Mouse (Mus musculus): ENCODE data around the gene Polk.

Gene Polk

DNA sequence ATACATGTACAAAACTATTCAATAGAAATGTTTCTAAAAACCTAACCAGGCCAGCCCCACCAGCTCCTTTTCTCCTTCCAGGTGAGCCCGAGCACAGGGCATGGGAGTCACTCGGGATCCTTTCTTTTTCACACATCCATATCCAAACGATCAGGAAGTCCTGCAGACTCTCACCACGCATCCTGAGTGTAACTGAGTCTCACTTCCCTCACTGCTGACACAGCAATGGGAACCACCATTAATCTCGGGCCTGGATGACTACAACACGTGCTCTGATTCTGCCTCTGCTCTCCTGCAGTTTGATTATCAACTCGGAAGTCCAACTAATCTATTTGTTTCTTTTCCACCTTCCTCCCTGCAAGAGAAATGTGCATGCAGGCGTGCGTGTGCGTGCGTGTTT is 14.5 kb downstream of the Polk start:
- no peak for DNase-seq

DNA sequence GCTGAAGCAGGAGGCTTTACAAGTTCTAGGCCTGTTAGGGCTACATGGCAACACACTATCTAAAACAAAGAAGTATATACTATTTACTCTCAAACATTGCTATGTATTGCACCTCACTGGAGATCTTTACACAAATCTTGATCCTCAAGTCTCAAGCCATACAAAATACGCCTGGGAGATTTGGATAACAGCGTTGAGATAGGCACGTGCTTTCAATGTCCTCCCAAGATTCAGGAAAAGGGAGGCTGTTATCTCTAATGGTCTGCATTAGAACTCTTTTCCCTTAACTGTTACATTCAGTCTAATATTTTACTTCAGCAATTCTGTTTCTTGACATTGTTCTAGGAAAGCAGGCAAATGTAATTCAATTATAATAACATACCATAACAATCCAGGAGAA is 15.4 kb downstream of the Polk start:
- no peak for DNase-seq

DNA sequence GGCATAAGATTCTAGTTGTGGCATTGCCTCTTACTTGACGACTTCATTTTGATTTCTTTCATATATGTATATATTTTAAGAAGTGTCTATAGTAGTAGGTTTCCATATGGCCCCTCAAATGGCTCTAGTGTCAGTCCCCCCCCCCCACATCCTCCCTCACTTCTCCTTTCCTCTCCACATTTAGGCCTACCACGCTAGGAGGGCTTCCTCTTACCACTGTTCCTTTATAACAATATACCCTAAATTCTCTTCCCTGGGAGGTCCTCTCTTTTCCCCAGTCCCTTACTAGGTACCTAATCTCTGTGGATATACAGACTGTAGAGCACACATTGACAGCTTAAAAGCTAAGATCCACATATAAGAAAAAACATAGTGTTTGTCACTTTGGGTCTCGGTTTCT is 21.1 kb downstream of the Polk start:
- DNase-seq: no peak

DNA sequence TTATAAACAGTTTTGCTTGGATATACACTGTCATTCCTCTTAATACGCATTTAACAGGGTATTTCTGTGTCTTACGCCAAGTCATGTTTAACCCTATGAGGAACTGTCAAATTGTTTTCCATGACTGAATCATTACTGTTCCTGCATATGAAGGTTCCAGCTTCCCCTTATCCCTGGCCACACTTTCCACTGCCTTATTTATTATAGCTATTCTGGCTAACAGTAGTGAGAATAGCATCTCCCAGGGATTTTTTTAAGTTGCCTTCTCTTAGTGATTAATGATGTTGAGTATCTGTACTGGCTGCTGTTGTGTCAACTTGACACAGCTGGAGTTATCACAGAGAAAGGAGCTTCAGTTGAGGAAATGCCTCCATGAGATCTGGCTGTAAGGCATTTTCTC is 25.0 kb downstream of the Polk start:
- no peak for DNase-seq

DNA sequence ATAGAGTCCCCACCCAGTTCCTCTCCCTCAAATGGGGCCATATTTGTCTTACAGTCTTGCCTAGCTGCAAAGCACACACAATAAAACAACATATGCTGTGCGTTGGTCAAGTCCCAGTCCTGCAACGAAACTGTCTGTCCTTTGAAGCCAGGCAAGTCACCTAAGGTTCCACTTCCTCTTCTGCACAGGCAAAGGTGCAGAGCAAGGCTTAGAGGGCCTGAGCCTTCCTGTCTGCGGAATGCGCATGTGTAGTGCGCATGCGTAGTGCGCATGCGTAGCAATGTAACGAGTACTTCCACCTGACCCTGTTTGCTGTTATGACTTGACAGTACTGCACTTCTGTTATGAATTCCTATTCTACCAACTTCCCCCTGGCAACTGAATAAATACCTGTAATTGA is 26.1 kb downstream of the Polk start:
- DNase-seq: no peak

DNA sequence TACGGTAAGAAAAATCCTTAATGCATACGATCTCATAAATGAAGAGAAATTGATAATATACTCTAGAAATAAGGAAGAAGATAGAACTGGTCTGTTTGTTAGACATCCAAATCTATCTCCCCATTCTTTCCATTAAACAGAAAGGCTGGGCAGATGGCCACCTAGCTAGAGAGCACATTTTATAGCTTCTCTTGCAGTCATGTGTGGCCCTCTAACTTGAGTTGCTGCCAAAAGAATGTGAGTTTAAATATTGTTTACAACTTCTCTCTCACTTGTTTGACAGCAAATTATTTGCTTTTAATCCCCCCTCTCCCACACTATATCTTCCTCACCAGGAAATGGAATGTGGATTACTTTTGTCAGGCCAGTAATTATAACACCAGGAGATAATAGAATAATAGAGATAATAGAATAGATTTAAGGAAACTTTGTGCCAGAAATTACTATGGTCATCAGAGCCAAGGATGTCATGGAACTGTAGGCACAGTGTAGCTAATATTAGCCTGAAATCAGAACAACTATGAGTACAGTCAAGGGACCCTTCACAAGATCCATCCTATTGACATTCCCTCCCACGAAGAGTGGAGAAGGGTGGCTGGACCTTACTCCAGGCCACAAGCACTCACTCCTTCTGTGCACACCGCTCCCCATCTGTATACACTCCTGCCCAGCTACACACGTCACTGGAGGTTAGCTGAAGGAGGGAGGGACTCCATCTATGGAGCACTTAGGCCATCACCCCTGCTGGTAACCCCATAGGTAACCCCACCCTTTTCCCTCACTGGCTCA is 28.0 kb downstream of the Polk start:
- DNase-seq: no peak

DNA sequence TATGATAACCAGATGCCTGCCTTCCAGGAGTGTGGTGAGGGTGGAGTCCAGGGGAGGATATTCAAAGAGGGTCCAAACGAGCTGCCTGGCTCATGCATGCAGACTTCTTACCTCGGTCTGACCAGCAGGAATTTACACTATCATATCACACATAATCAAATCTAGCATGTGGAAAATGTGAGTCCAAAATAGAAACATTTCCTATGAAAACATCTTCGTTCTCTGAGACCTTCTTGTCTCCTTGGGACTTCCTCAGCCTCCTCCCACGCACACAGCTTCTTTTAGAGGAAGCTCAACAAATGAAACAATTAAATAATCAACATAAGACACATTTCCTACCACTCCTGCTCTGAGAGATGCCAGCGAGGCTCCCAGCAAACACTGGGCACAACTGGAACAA is 30.5 kb downstream of the Polk start:
- DNase-seq: no peak

DNA sequence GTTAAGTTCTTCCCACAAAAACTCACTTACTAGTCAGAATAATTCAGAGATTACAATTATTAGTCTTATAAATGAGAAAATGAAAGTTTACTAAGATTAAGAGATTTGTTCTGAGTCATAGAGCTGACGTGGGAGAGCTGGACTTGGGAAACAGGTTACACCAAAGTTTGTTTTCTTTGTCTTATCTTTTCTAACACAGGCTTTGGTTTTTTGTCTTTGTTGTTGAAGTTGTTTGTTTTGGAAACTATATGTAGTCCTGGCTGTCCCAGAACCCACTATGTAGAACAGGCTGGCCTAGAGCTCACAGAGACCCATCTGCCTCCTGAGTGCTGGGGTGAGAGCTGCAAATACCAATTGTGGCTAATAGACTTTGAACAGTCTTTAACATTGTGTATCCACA is 31.1 kb downstream of the Polk start:
- DNase-seq: no peak

DNA sequence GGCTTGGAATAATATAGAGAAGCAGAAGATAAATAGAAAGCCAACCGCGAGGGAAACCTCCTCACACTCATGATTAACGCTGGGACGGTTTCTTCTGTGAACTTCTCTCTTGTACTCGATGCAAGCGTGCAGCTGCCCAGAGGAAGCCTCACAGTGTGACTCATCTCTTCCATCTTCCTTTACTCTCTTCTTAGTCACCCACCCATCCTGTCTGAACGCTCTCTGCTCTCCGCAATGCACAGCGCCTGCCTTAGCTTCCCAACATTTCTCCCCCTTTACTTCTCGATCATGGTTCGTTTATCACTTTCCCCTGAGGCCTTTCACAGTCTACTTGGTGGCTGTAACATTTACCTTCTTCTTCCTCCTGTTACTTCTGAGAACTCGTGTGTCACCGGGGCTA is 31.7 kb downstream of the Polk start:
- DNase-seq: no peak

DNA sequence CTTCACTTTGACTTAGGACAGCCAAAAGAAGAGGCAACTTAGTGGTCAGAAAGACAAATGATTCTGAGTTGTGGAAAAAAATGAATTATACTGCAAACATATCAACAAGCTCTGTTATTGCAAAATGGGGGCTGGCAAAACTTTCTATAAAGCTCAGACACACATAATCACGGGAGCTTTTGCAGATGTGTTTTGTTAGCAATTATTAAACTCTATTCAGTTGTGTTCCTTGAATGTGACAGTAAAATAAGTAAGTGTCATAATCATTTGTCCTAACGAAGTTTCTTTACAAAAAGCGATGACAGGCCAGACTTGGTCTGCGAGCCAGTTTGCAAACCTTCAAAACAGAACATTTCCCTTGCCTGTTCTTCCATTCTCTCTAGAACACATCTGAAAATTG is 34.8 kb downstream of the Polk start:
- DNase-seq: no peak

DNA sequence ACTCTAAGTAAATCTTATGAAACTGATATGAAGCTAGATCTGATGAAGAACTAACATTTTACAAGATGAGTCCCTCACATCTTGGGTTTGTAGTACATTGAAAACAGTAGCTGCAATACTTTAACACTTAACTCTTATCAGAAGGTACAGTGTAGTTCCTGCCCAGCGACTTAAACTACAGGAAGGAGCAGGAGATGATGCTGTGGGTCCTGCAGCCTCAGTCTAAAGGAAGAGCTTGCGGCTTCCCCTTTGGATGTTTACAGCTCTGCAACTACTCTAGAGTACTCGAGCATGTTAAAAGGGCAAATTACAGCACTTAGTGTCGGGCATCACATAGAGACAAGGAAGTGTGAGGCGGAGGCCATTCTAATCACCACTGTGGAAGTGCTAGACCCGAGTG is 36.1 kb downstream of the Polk start:
- DNase-seq: no peak

DNA sequence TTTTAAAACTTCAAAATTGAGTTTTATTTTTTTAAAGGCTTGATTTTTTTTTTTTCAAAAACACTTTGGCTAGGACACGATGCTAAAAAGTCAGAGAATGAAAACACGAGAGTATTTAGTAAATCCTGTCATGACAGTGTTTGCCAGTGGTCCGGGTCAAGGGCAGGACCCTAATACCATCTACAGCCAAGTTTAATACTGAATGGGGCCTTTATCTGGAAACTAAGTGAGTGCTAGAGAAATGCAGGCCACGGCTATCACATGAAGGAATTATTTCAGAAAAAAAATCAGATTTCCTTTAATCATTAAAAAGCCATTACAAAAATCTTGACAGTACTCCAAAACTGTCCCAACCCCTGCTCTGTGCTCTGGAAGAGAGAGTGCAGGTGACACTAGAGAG is 36.7 kb downstream of the Polk start:
- no peak for DNase-seq

DNA sequence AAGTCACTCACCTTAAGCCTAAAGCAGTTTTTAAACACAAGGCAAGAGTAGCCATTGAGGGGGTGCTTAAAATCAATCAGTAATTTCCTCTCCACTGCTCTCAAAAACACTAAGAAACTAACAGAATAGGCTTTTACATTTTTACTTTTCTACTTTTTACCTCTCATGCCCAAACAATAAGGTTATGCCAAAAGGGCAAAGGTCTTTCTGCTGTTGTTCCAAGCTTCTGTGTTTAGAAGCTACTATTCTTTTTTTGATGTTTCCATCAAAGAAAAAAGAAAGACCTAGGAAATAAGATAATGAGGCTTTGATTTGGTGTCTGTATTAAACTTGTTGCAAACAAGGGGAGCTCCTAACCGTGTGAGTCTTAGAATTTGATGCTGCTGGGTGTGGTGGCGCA is 42.5 kb downstream of the Polk start:
- no peak for DNase-seq

DNA sequence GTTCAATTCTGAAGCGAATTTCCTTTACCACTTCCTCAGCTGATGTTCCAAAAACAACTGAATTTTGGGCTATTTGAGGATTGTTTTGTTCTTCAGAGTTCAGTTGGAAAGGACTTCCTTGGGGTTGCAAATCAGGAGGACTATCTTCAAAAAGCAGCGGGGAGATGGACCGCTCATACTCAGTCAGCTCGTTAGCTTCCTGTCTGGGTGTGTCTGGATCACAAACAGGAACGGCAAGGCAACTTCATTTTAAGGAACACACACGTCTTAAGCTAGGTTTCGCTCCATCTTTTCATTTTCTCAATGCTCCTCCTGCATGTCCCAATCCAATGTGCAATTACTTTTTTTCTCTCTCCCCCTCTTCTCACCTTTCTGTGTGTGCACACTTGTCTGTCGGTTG is 45.7 kb downstream of the Polk start:
- DNase-seq: no peak

DNA sequence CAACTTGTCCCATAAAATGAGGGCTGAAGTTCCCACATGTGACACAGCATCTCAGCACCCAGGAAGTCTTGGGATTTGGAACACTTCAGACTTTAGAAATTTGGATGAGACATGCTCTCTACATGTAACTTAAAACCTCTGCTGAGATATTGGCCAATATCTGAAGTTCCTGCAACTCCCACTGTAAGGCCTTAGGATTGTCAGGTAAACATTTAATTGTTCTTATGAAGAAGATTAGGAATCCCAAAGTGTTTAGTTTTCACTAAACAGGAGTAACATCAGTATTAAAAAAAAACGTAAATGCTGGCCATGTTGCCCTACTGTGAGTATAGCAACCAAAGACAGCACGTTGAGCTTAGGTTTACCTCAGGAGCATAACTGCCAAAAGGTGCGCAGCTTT is 51.9 kb downstream of the Polk start, which contains the start of gene Gm17622:
Gene Gm17622 (plus strand): TSS at position 301 of the 400 bp plus-strand sequence.
- DNase-seq: no peak

DNA sequence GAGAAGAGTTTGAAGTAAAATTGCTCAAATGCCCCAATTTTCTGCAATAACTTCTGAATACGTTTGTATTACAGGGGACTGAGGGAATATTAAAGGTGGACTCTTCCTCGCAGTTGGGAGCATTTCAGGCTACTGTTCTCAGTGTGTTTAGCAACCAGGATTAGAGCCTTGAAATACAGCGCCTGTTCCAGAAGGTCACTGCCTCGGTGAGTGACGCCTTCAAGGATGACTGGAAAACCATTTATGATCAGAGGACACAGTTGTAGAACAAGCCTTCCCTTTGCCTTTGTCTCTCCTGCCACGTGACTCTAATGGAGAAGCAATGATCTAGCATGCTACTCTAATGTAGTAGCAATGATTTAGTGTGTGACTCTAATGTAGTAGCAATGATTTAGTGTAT is 54.4 kb downstream of the Polk start:
- DNase-seq: no peak

DNA sequence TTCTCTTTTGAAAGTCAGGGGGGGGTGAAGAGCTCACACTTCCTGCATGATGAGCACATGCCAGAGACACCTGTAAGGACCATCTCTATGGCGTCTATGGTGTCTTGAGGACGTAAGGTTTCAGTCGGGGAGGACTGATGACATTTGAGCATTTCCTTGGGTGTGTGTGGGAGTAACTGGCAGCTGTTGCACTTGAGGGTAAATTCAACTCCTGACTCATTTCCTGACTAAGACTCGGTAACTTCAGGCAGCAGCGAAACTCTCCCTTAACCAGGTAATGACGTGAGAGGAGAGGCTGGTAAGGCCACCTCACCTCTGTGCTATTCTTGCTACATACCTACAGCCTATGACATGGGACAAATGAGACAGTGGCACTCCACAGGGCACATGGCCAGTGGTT is 55.1 kb downstream of the Polk start:
- no peak for DNase-seq

DNA sequence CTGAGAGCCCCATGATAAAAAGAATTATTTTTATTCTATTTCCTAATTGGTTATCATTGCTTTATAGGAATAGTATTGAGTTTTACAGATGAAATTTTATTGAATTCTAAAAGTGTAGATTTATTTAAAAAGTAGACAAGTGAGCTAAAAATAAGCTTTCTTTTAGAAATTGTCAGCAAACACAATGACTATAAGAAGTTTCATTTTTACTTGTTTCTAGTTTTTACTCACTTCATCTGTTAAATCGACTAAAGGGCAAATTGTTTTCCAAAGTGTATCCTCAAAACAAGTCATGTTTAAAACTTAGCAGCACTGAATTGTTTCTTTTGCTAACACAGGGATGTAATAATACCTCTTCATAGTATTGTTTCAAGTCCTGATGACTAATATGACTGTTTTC is 63.4 kb downstream of the Polk start:
- no peak for DNase-seq

DNA sequence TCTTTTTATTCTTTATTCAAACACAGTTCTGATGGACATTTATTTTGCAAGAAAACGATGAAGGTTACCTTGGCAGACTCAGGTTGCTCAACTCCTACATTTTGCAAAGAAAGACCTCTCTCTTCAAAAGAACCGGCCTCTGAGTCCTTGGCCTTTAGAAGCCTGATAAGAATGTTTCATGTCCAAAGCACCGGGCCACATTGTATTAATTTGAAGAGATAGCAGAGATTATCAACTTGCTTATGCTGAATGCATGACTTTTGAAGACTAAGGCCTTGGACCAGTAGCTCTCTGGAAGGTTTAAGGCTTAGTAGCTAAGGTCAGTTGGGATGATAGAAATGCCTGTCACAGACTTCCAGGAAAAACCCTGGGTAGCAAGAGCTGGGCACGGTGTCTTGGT is 65.2 kb downstream of the Polk start:
- DNase-seq: no peak

DNA sequence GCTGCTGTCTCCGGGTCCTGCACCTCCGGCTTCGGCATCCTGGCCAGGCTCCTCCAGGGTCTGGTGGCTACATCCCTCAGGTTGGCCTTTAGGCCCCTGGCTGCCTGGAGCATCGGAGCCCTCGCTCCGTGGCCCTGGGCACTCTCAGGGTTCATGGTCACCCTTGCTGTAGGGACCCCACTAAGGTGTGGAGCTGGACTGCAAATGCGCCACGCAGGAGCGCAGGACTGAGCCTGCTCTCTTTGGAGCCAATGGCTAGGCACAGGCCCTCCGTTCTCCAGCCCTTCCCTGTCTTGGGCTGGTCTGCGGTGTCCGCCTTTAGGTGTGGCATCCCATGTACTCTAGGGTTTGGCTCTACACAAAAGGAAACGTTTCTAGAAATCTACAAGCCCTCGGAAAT is 71.4 kb downstream of the Polk start, which contains the start of gene Ankdd1b:
Gene Ankdd1b (minus strand): TSS at position 242 of the 400 bp plus-strand sequence.
- DNase-seq: no peak

DNA sequence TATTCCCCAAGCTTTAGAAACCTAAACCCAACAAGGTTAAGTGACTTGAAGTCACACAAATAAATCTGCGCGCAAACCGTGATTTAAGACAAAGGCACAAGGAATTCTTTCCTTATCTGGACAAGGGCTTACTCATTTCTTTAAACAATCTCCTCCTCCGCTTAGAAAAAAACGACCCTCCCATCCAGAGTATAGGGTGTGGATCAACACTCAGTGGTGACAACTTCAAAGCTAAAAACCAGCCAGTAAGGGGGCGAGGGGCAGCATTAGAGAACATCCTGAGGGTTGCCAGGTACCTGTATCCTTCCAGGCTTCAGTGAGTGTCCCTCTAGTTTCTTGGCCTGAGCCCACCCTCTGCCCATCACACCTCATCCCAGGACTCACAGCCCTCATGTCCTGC is 71.8 kb downstream of the Polk start:
- no peak for DNase-seq

DNA sequence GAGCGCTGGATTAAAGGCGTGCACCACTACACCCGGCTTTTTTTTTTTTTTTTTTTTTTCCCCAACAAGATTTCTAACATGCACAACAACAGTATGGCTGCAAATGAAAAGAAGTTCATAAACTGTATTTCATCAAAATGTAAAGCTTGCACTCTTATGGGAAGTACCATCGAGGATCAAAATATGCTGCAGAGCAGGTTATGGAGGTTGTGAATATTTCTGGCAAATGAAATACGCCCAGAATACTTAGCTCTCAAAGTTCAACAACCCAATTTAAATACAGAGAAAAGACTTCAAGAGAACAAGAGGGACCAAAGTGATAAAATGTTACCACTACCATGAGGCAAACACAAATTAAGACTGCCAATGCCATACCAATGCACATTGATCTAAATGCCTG is 73.7 kb downstream of the Polk start:
- no peak for DNase-seq

DNA sequence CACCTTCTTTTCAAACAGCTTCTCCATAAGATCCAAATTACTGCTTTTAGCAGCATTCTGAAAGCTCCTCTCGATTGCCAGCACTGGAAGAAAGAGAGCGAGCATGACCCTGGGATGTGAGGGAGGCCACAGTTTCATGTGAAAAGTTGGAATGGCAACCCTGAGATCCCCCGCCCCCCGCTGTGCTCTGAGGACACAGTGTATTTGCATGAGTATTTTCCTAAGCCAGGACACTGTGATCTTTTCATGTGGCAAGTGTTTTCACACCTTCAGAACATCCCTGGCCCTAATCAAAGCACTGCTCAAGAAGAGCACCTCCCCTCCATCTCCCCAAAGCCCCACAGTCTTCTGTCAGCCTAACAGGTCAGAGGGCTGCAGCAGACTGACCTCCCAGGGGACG is 77.1 kb downstream of the Polk start:
- no peak for DNase-seq

DNA sequence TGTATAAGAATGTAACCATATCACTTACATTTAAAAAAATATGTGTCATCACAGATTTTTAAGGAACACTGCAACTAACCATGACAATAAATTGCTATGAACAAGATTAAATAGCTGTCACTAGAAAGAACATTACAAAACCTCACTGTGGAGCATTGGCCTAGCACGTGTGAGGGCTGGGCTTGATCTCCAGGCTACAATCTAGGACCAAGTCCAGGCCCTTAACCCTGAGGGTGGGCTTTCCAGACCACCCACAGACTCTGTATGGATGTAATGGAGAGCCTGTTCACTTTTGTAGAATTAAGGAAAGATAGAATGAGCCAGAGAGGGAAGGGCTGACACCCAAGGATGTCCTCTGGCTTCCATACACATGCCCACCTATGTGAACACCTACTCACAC is 79.7 kb downstream of the Polk start:
- DNase-seq: no peak

DNA sequence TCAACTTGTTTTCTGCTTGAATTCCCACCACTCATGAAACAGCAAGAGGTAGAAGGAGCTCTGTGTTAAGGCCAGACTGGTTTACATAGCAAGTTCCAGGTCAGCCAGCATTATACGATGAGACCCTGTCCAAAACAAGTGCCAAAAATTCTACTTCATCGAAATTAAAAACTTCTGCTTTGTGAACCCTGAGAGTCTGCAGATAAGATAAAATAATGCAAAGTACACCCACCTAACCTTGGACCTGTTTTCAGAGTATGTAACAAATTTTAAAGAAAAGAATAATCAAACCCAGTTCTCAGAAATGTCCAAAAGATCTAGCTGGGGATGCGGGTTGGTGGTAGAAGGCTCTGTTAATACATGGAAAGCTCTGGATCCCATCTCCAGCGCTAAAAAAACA is 83.8 kb downstream of the Polk start:
- no peak for DNase-seq
